11 mouse cellular contexts compared by ENCODE assay signal in genomic region chr15:88174326-88174725, GRCm38 (mm10).
DNase-seq lines count a peak whose midpoint lies in the region; ATAC-seq and TF ChIP-seq lines count a peak whose summit lies in the region.
"Had no signal": no experiment of that assay in that cellular context is flagged by ENCODE, and none has a peak within 500 bp of the region (broad histone marks: within the 10 kb centered on the region; RNA-seq: fewer than 3 reads in every experiment).

No protein-coding gene starts in this region.

- DNase-seq in kidney, adult 2 months = peak; percentile 2
- DNase-seq in ES-CJ7 (ENCODE audit: low read depth, low spot score) = peak; percentile 23
- DNase-seq in NIH3T3 (ENCODE audit: low read depth) = peak; percentile 66
- DNase-seq in kidney, postnatal 14 days = peak; percentile 22
- DNase-seq in right cerebral cortex, postnatal 4 days = no peak
- no peak for DNase-seq in left cerebral cortex, postnatal 14 days (ENCODE audit: low spot score in 2 of 2)
- DNase-seq: cerebellum, postnatal 25 days; liver, embryonic 13.5 days had no signal

- intact Hi-C loops in left cerebral cortex, postnatal 14 days (cut with DNase I) = no loop called here

- H3K27ac ChIP-seq in kidney, adult 2 months (ENCODE audit: insufficient read depth, low read depth, low read length) = no peak overlapping the region
- no peak overlapping the region for H3K27ac ChIP-seq in kidney, embryonic 14.5 days (ENCODE audit: low read depth, low read length)
- H3K27ac ChIP-seq: liver, embryonic 13.5 days; neural tube, embryonic 12.5 days; stomach, embryonic 15.5 days had no signal

- H3K9me3 ChIP-seq in kidney, embryonic 14.5 days (ENCODE audit: control insufficient read depth, low read length) = no peaks in the 10 kb centered on the region
- H3K9me3 ChIP-seq: liver, embryonic 13.5 days; neural tube, embryonic 12.5 days; stomach, embryonic 15.5 days had no signal

- WGBS in kidney, adult 2 months = 34% methylated on average over 3 of the region's 3 CpGs
- 37% methylated on average over 3 of the region's 3 CpGs for WGBS in kidney, embryonic 14.5 days

- H3K9ac ChIP-seq in kidney, embryonic 14.5 days (ENCODE audit: low read depth, low read length) = no peak overlapping the region
- H3K9ac ChIP-seq: liver, embryonic 13.5 days; neural tube, embryonic 12.5 days; stomach, embryonic 15.5 days had no signal

- no peak overlapping the region for H3K4me2 ChIP-seq in kidney, embryonic 14.5 days (replicated peaks; ENCODE audit: low read depth, low read length)
- H3K4me2 ChIP-seq: liver, embryonic 13.5 days; neural tube, embryonic 12.5 days; stomach, embryonic 15.5 days had no signal

- no peak for ATAC-seq in kidney, embryonic 14.5 days (ENCODE audit: low FRiP score, low TSS enrichment)

- no peak for TF ChIP-seq POLR2A in kidney, adult 2 months (IDR thresholded peaks at IDR 0.05; ENCODE audit: low read depth, low read length)

- no peaks in the 10 kb centered on the region for H3K4me1 ChIP-seq in kidney, adult 2 months (ENCODE audit: control insufficient read depth, insufficient read depth, low read length)
- no peaks in the 10 kb centered on the region for H3K4me1 ChIP-seq in kidney, embryonic 14.5 days (ENCODE audit: control insufficient read depth, insufficient read depth, low read length)
- H3K4me1 ChIP-seq: liver, embryonic 13.5 days; neural tube, embryonic 12.5 days; stomach, embryonic 15.5 days had no signal

- H3K4me3 ChIP-seq in kidney, adult 2 months (ENCODE audit: insufficient read depth, low read depth, low read length) = no peak overlapping the region
- no peak overlapping the region for H3K4me3 ChIP-seq in kidney, embryonic 14.5 days (ENCODE audit: low read length)
- H3K4me3 ChIP-seq: liver, embryonic 13.5 days; neural tube, embryonic 12.5 days; stomach, embryonic 15.5 days had no signal

- H3K27me3 ChIP-seq in kidney, adult 2 months (replicated peaks; ENCODE audit: control insufficient read depth, insufficient read depth, low read length) = no peaks in the 10 kb centered on the region
- no peaks in the 10 kb centered on the region for H3K27me3 ChIP-seq in kidney, embryonic 14.5 days (ENCODE audit: control insufficient read depth, insufficient read depth, low read length)
- H3K27me3 ChIP-seq: liver, embryonic 13.5 days; neural tube, embryonic 12.5 days; stomach, embryonic 15.5 days had no signal

- no peak for TF ChIP-seq CTCF in kidney, adult 2 months (conservative IDR thresholded peaks at IDR 0.05; ENCODE audit: insufficient read depth, insufficient read length, low read depth, low read length)

- H3K36me3 ChIP-seq in kidney, adult 2 months (ENCODE audit: control insufficient read depth, insufficient read depth, low read length) = no peaks in the 10 kb centered on the region
- H3K36me3 ChIP-seq in kidney, embryonic 14.5 days (ENCODE audit: control insufficient read depth, insufficient read depth, low read length) = no peaks in the 10 kb centered on the region
- H3K36me3 ChIP-seq: liver, embryonic 13.5 days; neural tube, embryonic 12.5 days; stomach, embryonic 15.5 days had no signal

Comparison
In these comparisons a context has a peak if more than half of its experiments do, and no peak if none do; other contexts are left out.
1. DNase-seq: peak in kidney, adult 2 months (single experiment), ES-CJ7 (single experiment), NIH3T3 (single experiment) and kidney, postnatal 14 days (single experiment); none in right cerebral cortex, postnatal 4 days (single experiment) and left cerebral cortex, postnatal 14 days (0 of 2).